Mouse (Mus musculus) embryonic fibroblast, embryonic 13.5 days (primary cell): Measurements from ENCODE around the gene Ccr7.

Experiments
- CTCF ChIP-seq: IDR thresholded peaks from 2 replicates; pipeline ENCODE4 v1.5.1; 2011; ENCODE audit warnings: mild to moderate bottlenecking, control low read depth, low read length, moderate library complexity, borderline replicate concordance; ENCODE audit not compliant: insufficient read depth
- POLR2A ChIP-seq: IDR thresholded peaks from 2 replicates; pipeline ENCODE4 v1.6.1; 2011; ENCODE audit warnings: low read depth, mild to moderate bottlenecking, control low read depth, low read length, moderate library complexity

- TF ChIP-seq CTCF: no peak
- no peak for TF ChIP-seq POLR2A
Observed at GRCm38 (mm10) chr11:99136961-99137360, 17.9 kb downstream of the Ccr7 start.
